Mouse (Mus musculus): ENCODE data around the gene Mib2. TPM values are rescaled to one million over a fixed set of nuclear protein-coding genes. Genes with fewer than 3 reads are reported as not detected.
A peak's percentile ranks its signal among the peaks of the same experiment; 100 is the strongest.
"Not testable (repeated sequence)": the region's sequence is repeated elsewhere in the genome, so short reads cannot be mapped to it uniquely, and the experiment has no call there.

Mib2 gene
- 100 to 1,000 TPM; 106 to 112 TPM for total RNA-seq (2021)
- long read RNA-seq, transcript Mib2-201 (19 exons, 3,642 nt), result major isoform, 39 of 186 reads
- long read RNA-seq, partial matches to known transcripts, result 37 of 186 reads
- long read RNA-seq, other reads (novel, unspliced or antisense), result 110 of 186 reads

DNA sequence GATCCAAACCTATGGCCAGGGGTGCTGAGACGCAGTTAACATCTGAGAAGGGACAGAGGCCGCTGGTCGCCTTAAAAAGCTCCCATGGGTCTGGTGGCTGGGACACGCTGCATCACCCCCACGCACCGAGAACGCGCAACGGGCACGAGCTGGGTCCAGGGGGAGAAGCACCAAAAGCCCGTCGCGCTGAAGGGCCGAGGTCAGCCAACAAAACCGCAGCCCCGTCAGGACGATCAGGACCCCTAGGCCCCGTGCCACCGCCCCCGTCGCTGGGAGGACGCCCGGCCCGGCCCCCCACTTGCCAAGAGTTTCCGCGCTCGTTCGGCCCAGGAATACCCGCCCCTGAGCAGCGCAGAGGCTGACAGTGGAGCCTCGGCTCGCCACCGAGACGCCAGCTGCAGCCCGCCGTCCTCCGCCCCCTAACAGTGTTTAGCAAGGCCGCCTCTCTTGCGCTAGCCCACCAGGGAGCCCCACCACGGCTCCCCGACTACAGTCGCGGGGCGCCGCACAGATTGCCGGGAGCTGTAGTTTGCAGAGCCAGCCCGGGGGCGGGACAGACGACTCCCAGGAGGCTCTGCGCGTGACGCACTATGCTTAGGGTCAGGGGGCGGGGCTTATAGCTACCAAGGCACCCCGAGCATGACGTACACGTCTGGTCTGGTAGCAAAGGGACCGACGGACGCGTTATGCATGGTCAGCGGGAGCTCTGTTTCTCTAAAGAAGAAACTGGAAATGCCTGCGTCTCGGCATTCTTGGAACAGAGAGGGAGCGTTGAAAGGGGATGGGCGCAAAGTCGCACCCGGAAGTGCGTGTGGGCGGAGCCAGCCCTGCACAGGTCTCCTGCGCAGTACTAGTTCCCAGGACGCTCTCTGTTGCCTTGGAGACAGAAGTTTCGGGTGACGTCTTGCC is at the start of gene Mib2:
Gene Mib2, minus strand, starts transcription at position 510 of the 909 bp plus-strand sequence.
- DNase-seq (ENCODE audit: low spot score in 2 of 2), result peak; percentile 97 to 99

DNA sequence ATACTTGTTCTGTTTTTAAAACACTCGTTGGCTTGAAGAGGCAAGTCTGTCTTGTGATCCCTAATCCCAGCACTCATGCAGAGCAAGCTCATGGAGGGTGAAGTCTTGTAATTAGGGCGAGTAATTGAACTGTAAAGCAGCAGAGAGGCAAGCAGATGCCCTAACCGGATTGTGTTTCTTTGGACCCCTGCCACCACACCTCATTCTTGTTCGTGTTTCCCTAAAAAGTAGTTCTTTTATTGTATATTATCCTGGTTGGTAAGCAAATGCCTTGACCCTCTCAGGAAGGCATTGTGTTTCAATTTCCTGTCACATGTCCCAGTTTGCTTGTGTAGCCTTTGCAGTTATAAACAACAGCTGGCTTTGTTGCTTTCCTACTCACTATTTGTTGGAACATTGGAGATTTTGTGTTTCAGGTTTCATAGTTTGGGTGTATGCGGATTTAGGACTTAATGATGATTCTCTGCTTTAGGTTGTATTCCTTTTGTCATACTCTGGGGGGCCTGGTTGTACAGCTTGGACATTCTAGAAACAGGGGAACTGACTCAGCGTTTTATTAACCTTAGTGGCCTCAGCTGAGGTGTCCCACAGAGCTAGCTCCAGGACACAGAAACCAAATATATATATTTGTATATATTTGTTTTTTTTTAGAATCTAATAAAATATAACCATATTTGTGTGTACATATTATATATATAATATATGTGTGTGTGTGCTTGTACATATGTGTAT is 41.7 kb upstream of the Mib2 start:
- DNase-seq (ENCODE audit: low spot score in 2 of 2), result peak in 1 of 2 experiments; percentile 44

- peak in 1 of 2 experiments; percentile 42 for DNase-seq (ENCODE audit: low spot score in 2 of 2)
These were observed 40.0 kb upstream of the Mib2 start for GRCm38 (mm10) chr4:155708988-155709387.

DNA sequence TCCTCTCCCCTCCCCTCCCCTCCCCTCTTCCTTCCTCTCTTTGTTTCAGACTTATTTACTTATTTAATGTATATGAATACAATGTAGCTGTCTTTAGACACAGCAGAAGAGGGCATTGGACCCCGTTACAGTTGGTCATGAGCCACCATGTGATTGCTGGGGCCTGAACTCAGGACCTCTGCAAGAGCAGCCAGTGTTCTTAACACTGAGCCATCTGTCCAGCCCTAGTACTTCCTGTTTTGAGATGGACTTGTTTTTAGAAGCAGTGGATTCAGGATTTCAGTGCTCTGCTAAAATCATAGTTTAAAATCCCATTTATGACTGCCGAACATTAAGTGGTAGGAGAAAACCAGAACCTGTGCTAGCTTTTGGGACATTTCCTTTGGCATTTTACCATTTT is 39.6 kb upstream of the Mib2 start:
- no peak for DNase-seq (ENCODE audit: low spot score in 2 of 2)

DNA sequence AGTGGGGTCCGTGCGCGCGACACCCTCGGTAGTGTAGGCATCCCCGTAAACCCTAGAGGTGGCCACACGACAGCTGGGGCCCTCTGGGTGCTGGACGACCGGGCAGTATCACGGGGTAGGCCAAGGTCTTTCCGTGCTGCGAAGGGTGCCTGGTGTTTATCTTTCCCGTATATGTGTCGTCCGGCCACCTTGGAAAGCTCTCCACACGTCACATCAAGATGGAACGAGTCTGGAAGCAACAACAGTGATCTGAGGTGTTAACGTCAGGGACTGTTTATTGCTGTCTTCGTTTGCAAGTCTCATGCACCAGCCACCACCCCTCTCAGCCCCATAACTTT is 36.6 kb upstream of the Mib2 start:
- no peak for DNase-seq (ENCODE audit: low spot score in 2 of 2)

- DNase-seq (ENCODE audit: low spot score in 2 of 2), result peak; percentile 92 to 97
These were observed 36.0 kb upstream of the Mib2 start, which contains the start of gene Ssu72 for GRCm38 (mm10) chr4:155704721-155705591. Gene Ssu72, plus strand, starts transcription at chr4:155704800.

GRCm38 (mm10) chr4:155703425-155703929 is 34.5 kb upstream of the Mib2 start:
- DNase-seq (ENCODE audit: low spot score in 2 of 2), result no peak

GRCm38 (mm10) chr4:155700425-155700824 is 31.4 kb upstream of the Mib2 start:
- no peak for DNase-seq (ENCODE audit: low spot score in 2 of 2)

GRCm38 (mm10) chr4:155696261-155697255 is 27.6 kb upstream of the Mib2 start:
- no peak for DNase-seq (ENCODE audit: low spot score in 2 of 2)

DNA sequence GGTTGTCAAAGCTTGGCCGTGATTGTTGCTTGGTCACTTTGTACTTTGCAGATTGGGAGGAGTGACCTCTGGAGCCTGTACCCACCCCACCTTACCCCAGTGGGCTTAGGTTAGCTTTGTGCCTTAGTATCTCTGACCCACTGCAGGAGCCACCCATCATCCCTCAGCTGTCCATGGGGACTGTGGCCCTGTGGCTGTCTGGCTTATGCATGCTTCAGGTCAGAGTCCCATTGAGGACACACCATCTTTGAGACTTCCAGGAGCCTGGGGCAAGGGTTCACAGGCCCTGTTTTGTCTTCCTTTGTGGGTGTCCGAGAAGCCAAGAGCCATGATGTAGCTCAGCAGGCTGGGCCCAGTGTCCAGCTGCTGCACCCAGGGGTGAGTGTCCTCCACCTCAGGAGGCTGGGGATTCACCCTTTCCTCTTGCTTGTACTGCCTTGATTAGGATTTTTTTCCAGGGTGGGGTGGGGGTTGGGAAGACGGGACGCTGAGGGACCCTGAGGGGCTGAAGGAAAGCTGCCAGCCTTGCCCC is 26.6 kb upstream of the Mib2 start:
- DNase-seq (ENCODE audit: low spot score in 2 of 2), result no peak

- DNase-seq (ENCODE audit: low spot score in 2 of 2), result peak; percentile 81 to 83
These were observed 25.7 kb upstream of the Mib2 start for GRCm38 (mm10) chr4:155694482-155695401.

DNA sequence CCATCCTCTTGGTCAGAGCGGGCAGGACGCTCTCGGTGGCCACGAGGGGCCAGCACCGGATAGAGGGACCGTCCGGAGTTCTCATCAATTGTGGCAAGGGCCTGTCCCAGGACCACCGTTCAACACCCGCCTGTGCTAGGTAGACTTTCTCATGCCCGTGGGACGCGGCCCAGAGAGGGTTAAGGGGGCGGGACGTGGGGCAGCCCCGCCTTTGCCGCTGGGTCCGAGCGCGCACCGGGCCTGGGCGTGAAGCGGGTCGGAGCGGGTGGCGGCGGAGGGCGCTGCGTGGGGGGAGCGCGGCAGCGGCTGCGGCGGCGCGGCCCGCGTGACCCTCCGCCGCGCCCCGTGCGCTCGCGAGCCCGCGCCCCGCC is 25.1 kb upstream of the Mib2 start, which contains the start of gene Fndc10:
Gene Fndc10, plus strand, starts transcription at position 232 of the 371 bp plus-strand sequence.
- DNase-seq (ENCODE audit: low spot score in 2 of 2), result peak; percentile 72 to 73

- DNase-seq (ENCODE audit: low spot score in 2 of 2), result no peak
These were observed 23.4 kb upstream of the Mib2 start for GRCm38 (mm10) chr4:155692421-155692820.

GRCm38 (mm10) chr4:155690571-155691375 is 21.8 kb upstream of the Mib2 start:
- DNase-seq (ENCODE audit: low spot score in 2 of 2), result peak; percentile 67 to 74

GRCm38 (mm10) chr4:155687764-155688163 is 18.8 kb upstream of the Mib2 start:
- not testable (repeated sequence) for DNase-seq (ENCODE audit: low spot score in 2 of 2)

DNA sequence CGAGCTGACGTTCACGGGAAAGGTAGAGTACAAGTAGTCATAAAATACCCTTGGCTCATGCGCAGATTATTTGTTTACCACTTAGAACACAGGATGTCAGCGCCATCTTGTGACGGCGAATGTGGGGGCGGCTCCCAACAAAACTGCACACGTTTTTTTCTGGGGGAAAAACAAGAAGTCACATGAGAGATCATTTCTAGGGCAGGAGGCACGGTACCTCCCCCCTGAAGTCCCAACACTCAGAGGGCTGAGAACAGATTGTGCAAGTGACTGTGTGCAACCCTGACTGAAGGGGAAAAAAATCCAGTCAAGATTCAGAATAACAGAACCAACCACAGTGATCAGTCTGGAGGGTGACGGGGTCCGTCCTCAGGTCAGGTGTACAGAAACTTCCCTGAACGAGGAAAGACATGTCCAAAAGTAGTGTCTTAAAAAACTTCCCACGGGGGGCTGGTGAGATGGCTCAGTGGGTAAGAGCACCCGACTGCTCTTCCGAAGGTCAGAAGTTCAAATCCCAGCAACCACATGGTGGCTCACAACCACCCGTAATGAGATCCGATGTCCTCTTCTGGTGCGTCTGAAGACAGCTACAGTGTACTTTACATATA is 14.8 kb upstream of the Mib2 start:
- not testable (repeated sequence) for DNase-seq (ENCODE audit: low spot score in 2 of 2)

DNA sequence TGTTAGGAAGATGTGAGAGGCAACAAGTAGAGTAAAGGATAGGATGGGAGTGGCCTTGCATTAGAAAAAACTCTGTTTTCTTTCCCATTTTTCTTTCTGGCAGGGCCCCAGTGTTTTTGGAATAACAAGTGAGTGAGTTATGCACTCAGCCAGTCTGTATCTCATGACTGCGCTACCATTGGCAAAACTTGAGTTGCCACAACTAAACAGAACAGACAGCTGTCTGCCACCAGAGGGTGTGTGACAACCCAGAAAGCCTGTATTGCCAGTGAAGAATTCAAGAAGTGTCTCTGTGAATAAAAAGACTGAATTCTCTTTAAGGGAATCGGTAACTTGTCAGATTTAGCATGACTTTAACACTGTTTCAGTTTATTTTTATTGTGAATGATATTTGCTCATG is 7.0 kb upstream of the Mib2 start:
- peak in 1 of 2 experiments; percentile 77 for DNase-seq (ENCODE audit: low spot score in 2 of 2)
